In genomic region chr8:55939870-55940525, GRCm38 (mm10) we compare ENCODE assay signal across 9 mouse cellular contexts. TPM values are rescaled to one million over a fixed set of nuclear protein-coding genes. Genes with fewer than 3 reads are reported as not detected.
DNase-seq lines count a peak whose midpoint lies in the region; ATAC-seq and TF ChIP-seq lines count a peak whose summit lies in the region.
"Had no signal": no experiment of that assay in that cellular context is flagged by ENCODE, and none has a peak within 500 bp of the region (broad histone marks: within the 10 kb centered on the region; RNA-seq: fewer than 3 reads in every experiment).

Glra3 (plus strand) TSS chr8:55940460.

- no peak within 1 kb of the TSS for H3K9ac ChIP-seq in kidney, postnatal 0 days (ENCODE audit: low read depth, low read length)
- H3K9ac ChIP-seq in midbrain, embryonic 16.5 days (ENCODE audit: low read depth, low read length) = peak within 1 kb of the TSS; percentile 50
- no peak within 1 kb of the TSS for H3K9ac ChIP-seq in lung, postnatal 0 days (replicated peaks; ENCODE audit: low read depth)
- H3K9ac ChIP-seq in heart, adult 2 months (ENCODE audit: low read depth, low read length) = no peak within 1 kb of the TSS

- ATAC-seq in kidney, postnatal 0 days (replicated peaks; ENCODE audit: low FRiP score, low read depth) = peak; percentile 40; the same call in 1 of the 2 replicates
- ATAC-seq in midbrain, embryonic 16.5 days = peak; percentile 99
- no peak for ATAC-seq in lung, postnatal 0 days

- DNase-seq in kidney, postnatal 0 days (ENCODE audit: low spot score) = no peak
- no peak for DNase-seq in kidney, adult 18-20 months
- peak; percentile 47 for DNase-seq in forebrain, embryonic 10.5 days (ENCODE audit: extremely low spot score, low spot score)
- peak; percentile 11 to 28 for DNase-seq in layer of hippocampus, postnatal 10 days (ENCODE audit: low spot score in 2 of 2)
- DNase-seq in thymus, postnatal 0 days (ENCODE audit: low spot score) = no peak
- no peak for DNase-seq in lung, postnatal 0 days (ENCODE audit: low spot score)
- no peak for DNase-seq in heart, adult 2 months

- no peak within 1 kb of the TSS for H3K4me3 ChIP-seq in kidney, postnatal 0 days (replicated peaks; ENCODE audit: low read depth, low read length)
- H3K4me3 ChIP-seq in forebrain, embryonic 10.5 days = peak within 1 kb of the TSS; percentile 50
- H3K4me3 ChIP-seq in midbrain, embryonic 16.5 days (ENCODE audit: low read depth, low read length) = peak within 1 kb of the TSS; percentile 53
- H3K4me3 ChIP-seq in lung, postnatal 0 days (ENCODE audit: low read depth, low read length) = no peak within 1 kb of the TSS
- no peak within 1 kb of the TSS for H3K4me3 ChIP-seq in heart, adult 2 months

- intact Hi-C loops in heart, adult 2 months (cut with DNase I) = no loop called here

- no peaks in the 10 kb centered on the region for H3K79me2 ChIP-seq in heart, adult 2 months (replicated peaks; ENCODE audit: control insufficient read depth, insufficient read depth, low read length)

- TF ChIP-seq EP300 in lung, postnatal 0 days (IDR thresholded peaks at IDR 0.05) = no peak
- no peak for TF ChIP-seq EP300 in heart, adult 2 months (IDR thresholded peaks at IDR 0.05; ENCODE audit: insufficient read depth, low read depth, low read length)

- no peaks in the 10 kb centered on the region for H3K36me3 ChIP-seq in kidney, postnatal 0 days (ENCODE audit: insufficient read depth, low read length)
- no peaks in the 10 kb centered on the region for H3K36me3 ChIP-seq in forebrain, embryonic 10.5 days (replicated peaks)
- no peaks in the 10 kb centered on the region for H3K36me3 ChIP-seq in midbrain, embryonic 16.5 days (ENCODE audit: control insufficient read depth, insufficient read depth, low read length)
- no peaks in the 10 kb centered on the region for H3K36me3 ChIP-seq in lung, postnatal 0 days (ENCODE audit: insufficient read depth, low read length)
- no peaks in the 10 kb centered on the region for H3K36me3 ChIP-seq in heart, adult 2 months (ENCODE audit: control insufficient read depth, insufficient read depth, low read length)

- TF ChIP-seq POLR2A in heart, adult 2 months (IDR thresholded peaks at IDR 0.05; ENCODE audit: insufficient read depth, low read depth, low read length) = no peak

- H3K4me1 ChIP-seq in kidney, postnatal 0 days (replicated peaks; ENCODE audit: insufficient read depth, low read length) = no peaks in the 10 kb centered on the region
- H3K4me1 ChIP-seq in forebrain, embryonic 10.5 days = peaks cover 12% of the 10 kb centered on the region
- H3K4me1 ChIP-seq in midbrain, embryonic 16.5 days (ENCODE audit: control insufficient read depth, insufficient read depth, low read length) = peaks cover 6% of the 10 kb centered on the region; the same call in 1 of the 2 replicates
- no peaks in the 10 kb centered on the region for H3K4me1 ChIP-seq in lung, postnatal 0 days (ENCODE audit: insufficient read depth, low read depth, low read length)
- H3K4me1 ChIP-seq in heart, adult 2 months (ENCODE audit: control insufficient read depth, insufficient read depth, low read length) = no peaks in the 10 kb centered on the region

- no peaks in the 10 kb centered on the region for H3K9me3 ChIP-seq in kidney, postnatal 0 days (replicated peaks; ENCODE audit: low read length)
- no peaks in the 10 kb centered on the region for H3K9me3 ChIP-seq in forebrain, embryonic 10.5 days
- H3K9me3 ChIP-seq in midbrain, embryonic 16.5 days (replicated peaks; ENCODE audit: control insufficient read depth, low read length, poor library complexity, severe bottlenecking) = no peaks in the 10 kb centered on the region
- no peaks in the 10 kb centered on the region for H3K9me3 ChIP-seq in lung, postnatal 0 days (ENCODE audit: low read length)

- no peak within 1 kb of the TSS for H3K4me2 ChIP-seq in kidney, postnatal 0 days (ENCODE audit: low read length)
- peak within 1 kb of the TSS; percentile 72 for H3K4me2 ChIP-seq in midbrain, embryonic 16.5 days (ENCODE audit: low read length)
- no peak within 1 kb of the TSS for H3K4me2 ChIP-seq in lung, postnatal 0 days (replicated peaks; ENCODE audit: low read depth, low read length)

- H3K27me3 ChIP-seq in kidney, postnatal 0 days (ENCODE audit: insufficient read depth, low read length) = no peaks in the 10 kb centered on the region
- H3K27me3 ChIP-seq in forebrain, embryonic 10.5 days (ENCODE audit: poor library complexity, severe bottlenecking) = no peaks in the 10 kb centered on the region
- H3K27me3 ChIP-seq in midbrain, embryonic 16.5 days (ENCODE audit: control insufficient read depth, insufficient read depth, low read depth, low read length) = no peaks in the 10 kb centered on the region
- no peaks in the 10 kb centered on the region for H3K27me3 ChIP-seq in lung, postnatal 0 days (replicated peaks; ENCODE audit: insufficient read depth, low read length)
- H3K27me3 ChIP-seq in heart, adult 2 months (ENCODE audit: control insufficient read depth, insufficient read depth, low read length) = no peaks in the 10 kb centered on the region

- no peak within 1 kb of the TSS for H3K27ac ChIP-seq in kidney, postnatal 0 days
- H3K27ac ChIP-seq in forebrain, embryonic 10.5 days = no peak within 1 kb of the TSS
- H3K27ac ChIP-seq in midbrain, embryonic 16.5 days (ENCODE audit: low read length) = peak within 1 kb of the TSS; percentile 55
- H3K27ac ChIP-seq in lung, postnatal 0 days (ENCODE audit: low read length) = no peak within 1 kb of the TSS
- no peak within 1 kb of the TSS for H3K27ac ChIP-seq in heart, adult 2 months

- TF ChIP-seq CTCF in kidney, postnatal 0 days (IDR thresholded peaks at IDR 0.05; ENCODE audit: low read depth) = no peak
- TF ChIP-seq CTCF in lung, postnatal 0 days (IDR thresholded peaks at IDR 0.05) = no peak
- no peak for TF ChIP-seq CTCF in heart, adult 2 months (IDR thresholded peaks at IDR 0.05)

- 12% methylated on average over 11 of the region's 11 CpGs for WGBS in kidney, postnatal 0 days
- 10% methylated on average over 11 of the region's 11 CpGs for WGBS in forebrain, embryonic 10.5 days
- 7% methylated on average over 11 of the region's 11 CpGs for WGBS in midbrain, embryonic 16.5 days
- WGBS in lung, postnatal 0 days = 16% methylated on average over 11 of the region's 11 CpGs
- 16% methylated on average over 11 of the region's 11 CpGs for WGBS in heart, adult 2 months

RNA-seq across cellular contexts. Expression of gene Glra3, which starts in this region (rescaled TPM):
- polyA plus RNA-seq in kidney, postnatal 0 days (2015; fragmentation: Nextera tagmentation; extraction: Ambion mirVana) = 0.03 TPM in 2 replicates
- 0.02 and 0.07 TPM in 2 replicates for polyA plus RNA-seq in forebrain, embryonic 10.5 days (2016; fragmentation: Nextera tagmentation; extraction: Ambion mirVana)
- 1 to 10 TPM; 1.0 to 1.1 TPM for total RNA-seq in layer of hippocampus, postnatal 10 days (2021)
- 2.2 and 3.0 TPM in 2 replicates for polyA plus RNA-seq in midbrain, embryonic 16.5 days (2015; fragmentation: Nextera tagmentation; extraction: Ambion mirVana)
- not detected in 2 replicates for polyA plus RNA-seq in thymus, postnatal 0 days (2015; fragmentation: Nextera tagmentation; extraction: Ambion mirVana)
- polyA plus RNA-seq in lung, postnatal 0 days (2015; fragmentation: Nextera tagmentation; extraction: Ambion mirVana) = not detected in 2 replicates
- total RNA-seq in heart, adult 2 months (2021) = not detected
- not detected in 2 replicates for polyA plus RNA-seq in heart, adult 2 months (2012; rRNA removed)
- polyA plus RNA-seq: liver, embryonic 16.5 days had no signal

Comparison
In these comparisons a context has a peak if more than half of its experiments do, and no peak if none do; other contexts are left out.
1. Peak in ATAC-seq in kidney, postnatal 0 days; RNA of the gene not detected or under 1 TPM.
2. Peak in DNase-seq and H3K4me3 ChIP-seq in forebrain, embryonic 10.5 days; RNA of the gene not detected or under 1 TPM.
3. DNase-seq: peak in layer of hippocampus, postnatal 10 days (2 of 2); none in kidney, postnatal 0 days (single experiment), kidney, adult 18-20 months (single experiment), thymus, postnatal 0 days (single experiment), lung, postnatal 0 days (single experiment) and heart, adult 2 months (0 of 2).